Comparison of ENCODE assay signal across 23 mouse cellular contexts in the genomic region with DNA sequence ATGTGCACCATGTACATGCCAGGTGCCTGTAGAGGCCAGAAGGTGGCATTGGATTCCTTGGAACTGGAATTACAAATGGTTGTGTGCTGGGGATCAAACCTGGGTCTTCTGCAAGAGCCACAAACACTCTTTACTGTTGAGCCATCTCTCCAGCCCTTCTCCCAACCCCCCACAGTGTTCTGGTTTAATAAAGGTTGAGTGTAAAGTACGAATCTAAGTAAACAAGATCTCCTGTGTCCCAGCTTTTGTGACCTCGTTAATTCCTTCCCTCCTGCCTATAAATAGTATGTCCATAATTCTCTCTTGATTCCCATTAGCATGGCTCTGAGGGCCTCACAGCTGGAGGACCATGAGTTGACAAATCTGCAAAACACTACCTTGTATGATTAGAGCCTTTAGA. TPM values are rescaled to one million over a fixed set of nuclear protein-coding genes. Genes with fewer than 3 reads are reported as not detected.
A peak's percentile ranks its signal among the peaks of the same experiment; 100 is the strongest.
DNase-seq lines count a peak whose midpoint lies in the region; ATAC-seq and TF ChIP-seq lines count a peak whose summit lies in the region.
"Had no signal": no experiment of that assay in that cellular context is flagged by ENCODE, and none has a peak within 500 bp of the region (broad histone marks: within the 10 kb centered on the region; RNA-seq: fewer than 3 reads in every experiment).

No protein-coding gene starts in this region.

- ATAC-seq in forebrain, postnatal 0 days, result no peak
- no peak for ATAC-seq in hindbrain, embryonic 15.5 days (ENCODE audit: low FRiP score, low read depth)
- no peak for ATAC-seq in hindbrain, embryonic 11.5 days (ENCODE audit: low FRiP score)
- no peak for ATAC-seq in midbrain, embryonic 16.5 days
- no peak for ATAC-seq in midbrain, embryonic 13.5 days
- ATAC-seq in neural tube, embryonic 15.5 days (ENCODE audit: low FRiP score), result no peak
- ATAC-seq: Patski had no signal

- H3K4me3 ChIP-seq in forebrain, embryonic 10.5 days, result no peak overlapping the region
- H3K4me3 ChIP-seq in forebrain, postnatal 0 days (ENCODE audit: low read depth, low read length), result no peak overlapping the region
- no peak overlapping the region for H3K4me3 ChIP-seq in hindbrain, embryonic 15.5 days
- H3K4me3 ChIP-seq in hindbrain, embryonic 11.5 days (ENCODE audit: low read depth, low read length), result no peak overlapping the region
- no peak overlapping the region for H3K4me3 ChIP-seq in midbrain, embryonic 16.5 days (ENCODE audit: low read depth, low read length)
- no peak overlapping the region for H3K4me3 ChIP-seq in midbrain, embryonic 13.5 days (replicated peaks)
- no peak overlapping the region for H3K4me3 ChIP-seq in neural tube, embryonic 15.5 days (replicated peaks)
- H3K4me3 ChIP-seq: heart, adult 2 months; heart, embryonic 15.5 days; limb, embryonic 15.5 days; lung, embryonic 15.5 days; midbrain, embryonic 10.5 days had no signal

- peaks cover 54% of the 10 kb centered on the region for H3K36me3 ChIP-seq in forebrain, embryonic 10.5 days (replicated peaks)
- peaks cover 34% of the 10 kb centered on the region for H3K36me3 ChIP-seq in forebrain, postnatal 0 days (ENCODE audit: insufficient read depth)
- peaks cover 30% of the 10 kb centered on the region for H3K36me3 ChIP-seq in hindbrain, embryonic 15.5 days
- peaks cover 3% of the 10 kb centered on the region; the same call in 1 of the 2 replicates for H3K36me3 ChIP-seq in hindbrain, embryonic 11.5 days (ENCODE audit: control insufficient read depth, insufficient read depth, low read length)
- peaks cover 16% of the 10 kb centered on the region for H3K36me3 ChIP-seq in midbrain, embryonic 16.5 days (ENCODE audit: control insufficient read depth, insufficient read depth, low read length)
- H3K36me3 ChIP-seq in midbrain, embryonic 13.5 days, result peaks cover 35% of the 10 kb centered on the region
- H3K36me3 ChIP-seq in neural tube, embryonic 15.5 days, result peaks cover 36% of the 10 kb centered on the region

- H3K9me3 ChIP-seq in forebrain, embryonic 10.5 days, result no peaks in the 10 kb centered on the region
- H3K9me3 ChIP-seq in forebrain, postnatal 0 days (ENCODE audit: low read length), result no peaks in the 10 kb centered on the region
- H3K9me3 ChIP-seq in hindbrain, embryonic 15.5 days, result no peaks in the 10 kb centered on the region
- no peaks in the 10 kb centered on the region for H3K9me3 ChIP-seq in hindbrain, embryonic 11.5 days (ENCODE audit: control insufficient read depth, low read length)
- no peaks in the 10 kb centered on the region for H3K9me3 ChIP-seq in midbrain, embryonic 16.5 days (replicated peaks; ENCODE audit: control insufficient read depth, low read length, poor library complexity, severe bottlenecking)
- no peaks in the 10 kb centered on the region for H3K9me3 ChIP-seq in midbrain, embryonic 13.5 days
- no peaks in the 10 kb centered on the region for H3K9me3 ChIP-seq in neural tube, embryonic 15.5 days (replicated peaks)
- H3K9me3 ChIP-seq: heart, embryonic 15.5 days; limb, embryonic 15.5 days; lung, embryonic 15.5 days; midbrain, embryonic 10.5 days had no signal

- H3K9ac ChIP-seq in forebrain, postnatal 0 days, result no peak overlapping the region
- H3K9ac ChIP-seq in hindbrain, embryonic 15.5 days, result no peak overlapping the region
- H3K9ac ChIP-seq in hindbrain, embryonic 11.5 days (ENCODE audit: low read depth, low read length), result no peak overlapping the region
- H3K9ac ChIP-seq in midbrain, embryonic 16.5 days (ENCODE audit: low read depth, low read length), result no peak overlapping the region
- H3K9ac ChIP-seq in midbrain, embryonic 13.5 days (replicated peaks), result no peak overlapping the region
- H3K9ac ChIP-seq in neural tube, embryonic 15.5 days (replicated peaks), result no peak overlapping the region
- H3K9ac ChIP-seq: heart, embryonic 15.5 days; limb, embryonic 15.5 days; lung, embryonic 15.5 days had no signal

- TF ChIP-seq CTCF in forebrain, postnatal 0 days (IDR thresholded peaks at IDR 0.05; ENCODE audit: low read depth), result no peak

- no peak overlapping the region for H3K4me2 ChIP-seq in forebrain, postnatal 0 days (ENCODE audit: low read depth)
- no peak overlapping the region for H3K4me2 ChIP-seq in hindbrain, embryonic 15.5 days
- H3K4me2 ChIP-seq in hindbrain, embryonic 11.5 days (replicated peaks; ENCODE audit: low read depth, low read length), result no peak overlapping the region
- H3K4me2 ChIP-seq in midbrain, embryonic 16.5 days (ENCODE audit: low read length), result no peak overlapping the region
- H3K4me2 ChIP-seq in midbrain, embryonic 13.5 days (replicated peaks), result no peak overlapping the region
- H3K4me2 ChIP-seq in neural tube, embryonic 15.5 days, result no peak overlapping the region
- H3K4me2 ChIP-seq: heart, embryonic 15.5 days; limb, embryonic 15.5 days; lung, embryonic 15.5 days had no signal

- no peak for DNase-seq in forebrain, embryonic 10.5 days (ENCODE audit: extremely low spot score, low spot score)
- no peak for DNase-seq in forebrain, postnatal 0 days
- DNase-seq in hindbrain, embryonic 11.5 days (ENCODE audit: low spot score), result no peak
- DNase-seq in adrenal gland, adult 2 months, result no peak
- DNase-seq: adrenal gland, postnatal 10 days; cerebellum, adult 9-11 months; gastrocnemius, postnatal 14 days; heart, adult 2 months; heart, postnatal 4 days; kidney, adult 18-20 months; kidney, postnatal 36 days; right cerebral cortex, adult 18-20 months; thymus, postnatal 14 days had no signal

- no peaks in the 10 kb centered on the region for H3K27me3 ChIP-seq in forebrain, embryonic 10.5 days (ENCODE audit: poor library complexity, severe bottlenecking)
- no peaks in the 10 kb centered on the region for H3K27me3 ChIP-seq in forebrain, postnatal 0 days (ENCODE audit: insufficient read depth, low read length)
- H3K27me3 ChIP-seq in hindbrain, embryonic 15.5 days, result no peaks in the 10 kb centered on the region
- H3K27me3 ChIP-seq in hindbrain, embryonic 11.5 days (ENCODE audit: control insufficient read depth, insufficient read depth, low read length), result no peaks in the 10 kb centered on the region
- H3K27me3 ChIP-seq in midbrain, embryonic 16.5 days (ENCODE audit: control insufficient read depth, insufficient read depth, low read depth, low read length), result no peaks in the 10 kb centered on the region
- H3K27me3 ChIP-seq in midbrain, embryonic 13.5 days, result no peaks in the 10 kb centered on the region
- H3K27me3 ChIP-seq in neural tube, embryonic 15.5 days (replicated peaks), result no peaks in the 10 kb centered on the region
- H3K27me3 ChIP-seq: heart, embryonic 15.5 days; limb, embryonic 15.5 days; lung, embryonic 15.5 days; Patski had no signal

- 70% methylated on average over 2 of the region's 2 CpGs for WGBS in forebrain, embryonic 10.5 days
- 34% methylated on average over 2 of the region's 2 CpGs for WGBS in forebrain, postnatal 0 days
- WGBS in hindbrain, embryonic 15.5 days, result 65% methylated on average over 2 of the region's 2 CpGs
- WGBS in hindbrain, embryonic 11.5 days, result 82% methylated on average over 2 of the region's 2 CpGs
- WGBS in midbrain, embryonic 16.5 days, result 69% methylated on average over 2 of the region's 2 CpGs
- 67% methylated on average over 2 of the region's 2 CpGs for WGBS in midbrain, embryonic 13.5 days
- 38% methylated on average over 2 of the region's 2 CpGs for WGBS in neural tube, embryonic 15.5 days

- peaks cover 21% of the 10 kb centered on the region for H3K4me1 ChIP-seq in forebrain, embryonic 10.5 days
- no peaks in the 10 kb centered on the region for H3K4me1 ChIP-seq in forebrain, postnatal 0 days (ENCODE audit: insufficient read depth)
- peaks cover 13% of the 10 kb centered on the region for H3K4me1 ChIP-seq in hindbrain, embryonic 15.5 days (replicated peaks)
- no peaks in the 10 kb centered on the region for H3K4me1 ChIP-seq in hindbrain, embryonic 11.5 days (replicated peaks; ENCODE audit: control insufficient read depth, insufficient read depth, low read length)
- no peaks in the 10 kb centered on the region for H3K4me1 ChIP-seq in midbrain, embryonic 16.5 days (ENCODE audit: control insufficient read depth, insufficient read depth, low read length)
- H3K4me1 ChIP-seq in midbrain, embryonic 13.5 days (replicated peaks), result no peaks in the 10 kb centered on the region
- peaks cover 11% of the 10 kb centered on the region for H3K4me1 ChIP-seq in neural tube, embryonic 15.5 days
- H3K4me1 ChIP-seq: limb, embryonic 15.5 days; midbrain, embryonic 10.5 days had no signal

- peak overlapping the region; percentile 30; the same call in 1 of the 2 replicates for H3K27ac ChIP-seq in forebrain, embryonic 10.5 days
- H3K27ac ChIP-seq in forebrain, postnatal 0 days (ENCODE audit: low read depth, low read length), result no peak overlapping the region
- H3K27ac ChIP-seq in hindbrain, embryonic 15.5 days (replicated peaks), result peak overlapping the region; percentile 61; the same call in 1 of the 2 replicates
- no peak overlapping the region for H3K27ac ChIP-seq in hindbrain, embryonic 11.5 days (ENCODE audit: low read depth, low read length)
- 0 out of 2 replicates have a peak overlapping the region, but pooled peaks have one; percentile 41 for H3K27ac ChIP-seq in midbrain, embryonic 16.5 days (ENCODE audit: low read length)
- H3K27ac ChIP-seq in midbrain, embryonic 13.5 days, result no peak overlapping the region
- H3K27ac ChIP-seq in neural tube, embryonic 15.5 days (replicated peaks), result peak overlapping the region; percentile 54
- H3K27ac ChIP-seq: heart, adult 2 months; heart, embryonic 15.5 days; limb, embryonic 15.5 days; lung, embryonic 15.5 days; macrophage; midbrain, embryonic 10.5 days had no signal

RNA-seq across cellular contexts. Expression of a gene that starts 49.7 kb away (rescaled TPM):
- polyA plus RNA-seq in forebrain, embryonic 10.5 days (2016; fragmentation: Nextera tagmentation; extraction: Ambion mirVana), result 58.1 and 59.3 TPM in 2 replicates
- total RNA-seq in forebrain, postnatal 0 days (2014; rRNA removed), result 39.8 and 61.3 TPM in 2 replicates
- polyA plus RNA-seq in forebrain, postnatal 0 days (2015; fragmentation: Nextera tagmentation; extraction: Ambion mirVana), result 12.9 and 18.8 TPM in 2 replicates
- 31.9 and 32.3 TPM in 2 replicates for polyA plus RNA-seq in hindbrain, embryonic 15.5 days (2015; fragmentation: Nextera tagmentation; extraction: Ambion mirVana)
- 56.2 and 67.4 TPM in 2 replicates for polyA plus RNA-seq in hindbrain, embryonic 11.5 days (2014; fragmentation: Nextera tagmentation; extraction: Ambion mirVana)
- 30.7 and 34.1 TPM in 2 replicates for polyA plus RNA-seq in midbrain, embryonic 16.5 days (2015; fragmentation: Nextera tagmentation; extraction: Ambion mirVana)
- 40.8 and 49.6 TPM in 2 replicates for polyA plus RNA-seq in midbrain, embryonic 13.5 days (2015; fragmentation: Nextera tagmentation; extraction: Ambion mirVana)
- 28.5 and 32.8 TPM in 2 replicates for polyA plus RNA-seq in neural tube, embryonic 15.5 days (2015; fragmentation: Nextera tagmentation; extraction: Ambion mirVana)
- total RNA-seq in adrenal gland, adult 2 months (2021), result 10 to 100 TPM; 30.8 to 35.2 TPM
- polyA plus RNA-seq in adrenal gland, adult 2 months (2012; rRNA removed), result 27.1 and 27.2 TPM in 2 replicates

RNA-seq across cellular contexts. Expression of a gene that starts 49.7 kb away (rescaled TPM):
- polyA plus RNA-seq in forebrain, embryonic 10.5 days (2016; fragmentation: Nextera tagmentation; extraction: Ambion mirVana), result 44.4 and 44.7 TPM in 2 replicates
- 17.3 and 19.9 TPM in 2 replicates for total RNA-seq in forebrain, postnatal 0 days (2014; rRNA removed)
- 6.6 and 8.1 TPM in 2 replicates for polyA plus RNA-seq in forebrain, postnatal 0 days (2015; fragmentation: Nextera tagmentation; extraction: Ambion mirVana)
- polyA plus RNA-seq in hindbrain, embryonic 15.5 days (2015; fragmentation: Nextera tagmentation; extraction: Ambion mirVana), result 16.5 and 17.7 TPM in 2 replicates
- polyA plus RNA-seq in hindbrain, embryonic 11.5 days (2014; fragmentation: Nextera tagmentation; extraction: Ambion mirVana), result 21.9 and 22.7 TPM in 2 replicates
- 17.2 and 20.2 TPM in 2 replicates for polyA plus RNA-seq in midbrain, embryonic 16.5 days (2015; fragmentation: Nextera tagmentation; extraction: Ambion mirVana)
- 20.6 and 22.2 TPM in 2 replicates for polyA plus RNA-seq in midbrain, embryonic 13.5 days (2015; fragmentation: Nextera tagmentation; extraction: Ambion mirVana)
- 14.7 and 17.3 TPM in 2 replicates for polyA plus RNA-seq in neural tube, embryonic 15.5 days (2015; fragmentation: Nextera tagmentation; extraction: Ambion mirVana)
- total RNA-seq in adrenal gland, adult 2 months (2021), result 10 to 100 TPM; 15.3 to 20.3 TPM
- polyA plus RNA-seq in adrenal gland, adult 2 months (2012; rRNA removed), result 12.7 and 13.5 TPM in 2 replicates

Comparison
In these comparisons a context has a peak if more than half of its experiments do, and no peak if none do; other contexts are left out.
1. H3K27ac ChIP-seq: peak in forebrain, embryonic 10.5 days (single experiment), hindbrain, embryonic 15.5 days (single experiment), midbrain, embryonic 16.5 days (single experiment) and neural tube, embryonic 15.5 days (single experiment); none in forebrain, postnatal 0 days (single experiment), hindbrain, embryonic 11.5 days (single experiment) and midbrain, embryonic 13.5 days (single experiment).